Mouse (Mus musculus): Measurements from ENCODE around the gene Slc17a5.

- TF ChIP-seq GATA1 (IDR thresholded peaks at IDR 0.05; ENCODE audit: low read length) (no peak), TAL1 (IDR thresholded peaks at IDR 0.05; ENCODE audit: low read length) (no peak)
Measured at GRCm38 (mm10) chr9:78579644-78580396, 8.0 kb downstream of the Slc17a5 start.

Data from erythroblast, embryonic 14.5 days (primary cell).